Mouse (Mus musculus) liver, postnatal 0 days (tissue): ENCODE results near the gene Mrpl22. TPM values are rescaled to one million over a fixed set of nuclear protein-coding genes. Genes with fewer than 3 reads are reported as not detected.
"Not testable (repeated sequence)": the region's sequence is repeated elsewhere in the genome, so short reads cannot be mapped to it uniquely, and the experiment has no call there.

ENCODE experiments used
- ATAC-seq: fragments of 200-750 bp; cut with Nextera tagmentation; 2 replicates; pipeline ENCODE4 v1.8.0; 2017; ENCODE audit warnings: mild to moderate bottlenecking, moderate library complexity
- DNase-seq: peaks from one replicate; pipeline ENCODE4 v3.0.0-alpha.2; 2016
- H3K27ac ChIP-seq: fragments of 300-500 bp; sonication (generic); 2 replicates; pipeline ENCODE4 v1.5.1; 2014; ENCODE audit warnings: antibody characterized with exemption, moderate library complexity, mild to moderate bottlenecking, low read depth
- H3K27me3 ChIP-seq: fragments of 300-500 bp; sonication (generic); 2 replicates; pipeline ENCODE4 v1.6.1; 2014; ENCODE audit warnings: low read length, control low read depth, mixed read lengths; ENCODE audit not compliant: insufficient read depth
- H3K36me3 ChIP-seq: fragments of 300-500 bp; sonication (generic); replicated peaks from 2 replicates; pipeline ENCODE4 v1.6.1; 2014; ENCODE audit warnings: mild to moderate bottlenecking, control low read depth, low read length, moderate library complexity, mixed read lengths; ENCODE audit not compliant: insufficient read depth
- H3K4me1 ChIP-seq: fragments of 300-500 bp; sonication (generic); 2 replicates; pipeline ENCODE4 v1.6.1; 2014; ENCODE audit warnings: antibody characterized with exemption, mild to moderate bottlenecking, control low read depth; ENCODE audit not compliant: insufficient read depth
- H3K4me2 ChIP-seq: fragments of 300-500 bp; sonication (generic); 2 replicates; pipeline ENCODE4 v1.6.1; 2014; ENCODE audit warnings: low read depth, mild to moderate bottlenecking, low read length, moderate library complexity, mixed read lengths
- H3K4me3 ChIP-seq: fragments of 300-500 bp; sonication (generic); 2 replicates; pipeline ENCODE4 v1.5.1; 2014; ENCODE audit warnings: low read depth, low read length
- H3K9ac ChIP-seq: fragments of 300-500 bp; sonication (generic); replicated peaks from 2 replicates; pipeline ENCODE4 v1.6.1; 2014; ENCODE audit warnings: mild to moderate bottlenecking, moderate library complexity
- H3K9me3 ChIP-seq: fragments of 300-500 bp; sonication (generic); 2 replicates; pipeline ENCODE4 v1.6.1; 2016; ENCODE audit warnings: mild to moderate bottlenecking, control low read depth, low read length, mixed read lengths
- CTCF ChIP-seq: sonication (generic); IDR thresholded peaks from 2 replicates; pipeline ENCODE4 v1.5.1; 2016; ENCODE audit warnings: antibody characterized with exemption, low read depth
- EP300 ChIP-seq: IDR thresholded peaks from 2 replicates; pipeline ENCODE4 v1.6.1; 2016; ENCODE audit warnings: antibody characterized with exemption, low read depth, mild to moderate bottlenecking
- WGBS: fragments of 180-500 bp; shearing (Covaris S2); extraction: QIAGEN DNeasy Blood & Tissue Kit; methylation state at CpG from one replicate; pipeline ENCODE4 v1.1.7; 2014; ENCODE audit not compliant: insufficient replicate concordance; 5-methylcytosine and 5-hydroxymethylcytosine counted together
- polyA plus RNA-seq: library from polyadenylated mRNA; unstranded; fragments of >200 nt; fragmentation: Nextera tagmentation; extraction: Ambion mirVana; gene quantifications from 2 replicates; pipeline ENCODE4 v1.2.1, GENCODE M21; 2015

Gene Mrpl22
- polyA plus RNA-seq, 1 experiment from 2014 or later: 87.9 TPM

DNA sequence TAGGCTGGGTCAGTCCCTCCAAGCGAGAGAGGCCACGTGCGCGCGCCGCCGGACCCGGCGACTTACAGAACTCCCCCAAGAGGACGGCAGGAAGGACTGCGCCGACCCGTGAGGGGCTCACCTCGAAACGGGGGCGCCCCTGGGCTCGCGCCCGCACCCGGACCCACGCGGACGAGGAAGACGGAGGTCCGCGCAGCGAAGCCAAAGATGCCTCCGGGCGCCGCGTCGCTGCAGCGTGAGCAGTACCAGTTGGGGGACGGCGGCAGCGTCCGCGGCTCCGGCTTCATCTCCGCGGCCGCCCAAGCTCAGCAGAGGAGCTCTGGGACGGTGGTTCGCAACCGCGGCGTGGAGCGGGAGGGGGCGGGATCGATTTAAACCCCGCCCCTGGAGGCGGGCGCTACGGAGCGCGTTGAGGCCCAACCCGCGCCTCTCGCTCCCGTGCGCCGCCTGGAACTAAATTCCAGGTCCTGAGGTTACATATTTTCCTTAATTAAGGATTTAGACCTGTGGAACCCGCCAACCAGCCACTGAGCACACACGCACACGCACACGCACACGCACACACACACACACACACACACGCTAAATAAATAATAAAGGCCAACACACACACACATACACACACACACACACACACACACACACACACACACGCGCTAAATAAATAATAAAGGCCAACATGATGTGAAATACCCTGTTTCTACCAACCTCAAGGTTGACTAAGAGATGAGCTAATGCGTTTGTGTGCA, 3.1 kb upstream of the Mrpl22 start, which contains the start of gene Gemin5:
Gemin5 (minus strand) TSS at position 373 of the 749 bp plus-strand sequence.
- 0 out of 2 replicates have a peak, but pooled peaks cover 2% of the 10 kb centered on the region for H3K9me3 ChIP-seq
- H3K36me3 ChIP-seq: peaks cover 13% of the 10 kb centered on the region
- peak within 1 kb of the TSS; percentile 73 for H3K9ac ChIP-seq
- ATAC-seq (peak; percentile 84), DNase-seq (peak; percentile 89)
- H3K4me3 ChIP-seq: peak within 1 kb of the TSS; percentile 70
- H3K27ac ChIP-seq: peak within 1 kb of the TSS; percentile 77
- 0 out of 2 replicates have a peak, but pooled peaks have one; percentile 27 for TF ChIP-seq CTCF
- TF ChIP-seq EP300: no peak
- peaks cover 26% of the 10 kb centered on the region for H3K4me1 ChIP-seq
- H3K27me3 ChIP-seq: no peaks in the 10 kb centered on the region
- H3K4me2 ChIP-seq: peak within 1 kb of the TSS; percentile 89
- WGBS: under 1% methylated on average over 70 of the region's 71 CpGs

GRCm38 (mm10) chr11:58169666-58170065, 1.8 kb upstream of the Mrpl22 start:
- DNase-seq (no peak), ATAC-seq (peak; percentile 18; the same call in 1 of the 2 replicates)
- WGBS: 63% methylated on average over 4 of the region's 4 CpGs
- H3K4me1 ChIP-seq: peaks cover 29% of the 10 kb centered on the region
- no peak overlapping the region for H3K4me2 ChIP-seq
- 0 out of 2 replicates have a peak, but pooled peaks cover 2% of the 10 kb centered on the region for H3K9me3 ChIP-seq
- TF ChIP-seq EP300 (no peak), CTCF (no peak)
- no peak overlapping the region for H3K4me3 ChIP-seq
- H3K27me3 ChIP-seq: no peaks in the 10 kb centered on the region
- H3K9ac ChIP-seq: no peak overlapping the region
- peak overlapping the region; percentile 77 for H3K27ac ChIP-seq
- peaks cover 14% of the 10 kb centered on the region for H3K36me3 ChIP-seq

- H3K27ac ChIP-seq: no peak overlapping the region
- no peaks in the 10 kb centered on the region for H3K27me3 ChIP-seq
- TF ChIP-seq EP300 (peak; percentile 24; the same call in 1 of the 2 replicates), CTCF (peak; percentile 96)
- H3K9me3 ChIP-seq: no peaks in the 10 kb centered on the region
- 9% methylated on average over 3 of the region's 3 CpGs for WGBS
- H3K4me2 ChIP-seq: no peak overlapping the region
- H3K36me3 ChIP-seq: peaks cover 36% of the 10 kb centered on the region
- no peak overlapping the region for H3K9ac ChIP-seq
- DNase-seq (peak; percentile 81), ATAC-seq (peak; percentile 74)
- H3K4me1 ChIP-seq: no peaks in the 10 kb centered on the region
- no peak overlapping the region for H3K4me3 ChIP-seq
Observed at GRCm38 (mm10) chr11:58179563-58179962, 8.1 kb downstream of the Mrpl22 start.

- H3K9ac ChIP-seq, H3K27ac ChIP-seq, H3K9me3 ChIP-seq, H3K4me2 ChIP-seq, H3K27me3 ChIP-seq, H3K4me3 ChIP-seq, ATAC-seq, H3K4me1 ChIP-seq, DNase-seq: not testable (repeated sequence)
- 88% methylated on average over 6 of the region's 6 CpGs for WGBS
- peaks cover 36% of the 10 kb centered on the region for H3K36me3 ChIP-seq
Observed at GRCm38 (mm10) chr11:58179986-58180385, 8.5 kb downstream of the Mrpl22 start.

DNA sequence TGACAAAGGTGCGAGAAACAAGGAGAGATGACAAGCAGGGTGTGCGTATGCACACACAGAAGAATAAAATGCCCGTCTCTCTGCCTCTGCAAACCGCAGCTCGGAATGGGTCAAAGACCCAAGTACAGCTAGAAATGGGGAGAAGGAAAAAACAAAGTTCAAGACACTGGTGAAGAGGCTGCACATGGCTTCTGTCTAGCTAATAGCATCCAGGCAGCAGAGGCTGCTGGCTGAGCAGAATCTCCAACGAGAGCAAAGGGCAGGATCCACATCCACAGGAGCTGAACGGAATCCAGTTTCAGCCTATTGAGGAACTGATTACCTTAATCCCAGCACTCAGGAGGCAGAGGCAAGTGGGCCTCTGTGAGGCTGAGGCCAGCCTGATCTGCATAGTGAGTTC, 9.3 kb downstream of the Mrpl22 start:
- TF ChIP-seq EP300 (no peak), CTCF (no peak)
- no peak overlapping the region for H3K9ac ChIP-seq
- no peaks in the 10 kb centered on the region for H3K9me3 ChIP-seq
- no peak overlapping the region for H3K27ac ChIP-seq
- 84% methylated on average over 7 of the region's 7 CpGs for WGBS
- no peak for ATAC-seq
- no peak overlapping the region for H3K4me3 ChIP-seq
- no peak for DNase-seq
- no peaks in the 10 kb centered on the region for H3K4me1 ChIP-seq
- peaks cover 28% of the 10 kb centered on the region for H3K36me3 ChIP-seq
- no peak overlapping the region for H3K4me2 ChIP-seq
- H3K27me3 ChIP-seq: no peaks in the 10 kb centered on the region

- Histone ChIP-seq H3K9ac (no peak overlapping the region; the same call in 1 of the 2 replicates), H3K4me2 (peak overlapping the region; percentile 44), H3K36me3 (0 out of 2 replicates have a peak, but pooled peaks cover 3% of the 10 kb centered on the region), H3K9me3 (no peaks in the 10 kb centered on the region), H3K4me1 (no peaks in the 10 kb centered on the region), H3K27ac (peak overlapping the region; percentile 49; the same call in 1 of the 2 replicates), H3K4me3 (peak overlapping the region; percentile 17), H3K27me3 (no peaks in the 10 kb centered on the region)
- TF ChIP-seq CTCF (no peak), EP300 (no peak)
- no peak for DNase-seq
- 64% methylated on average over 3 of the region's 3 CpGs for WGBS
- 0 out of 2 replicates have a peak, but pooled peaks have one; percentile 15 for ATAC-seq
Observed at GRCm38 (mm10) chr11:58183579-58183978, 12.1 kb downstream of the Mrpl22 start.
